Mouse (Mus musculus) heart, embryonic 10.5 days (tissue): ENCODE data around the gene Ccr1. TPM values are rescaled to one million over a fixed set of nuclear protein-coding genes. Genes with fewer than 3 reads are reported as not detected.

ENCODE experiments used
- DNase-seq: peaks from one replicate; pipeline ENCODE4 v3.0.0-alpha.2; 2017; ENCODE audit warnings: low spot score
- H3K27ac ChIP-seq: fragments of 300-500 bp; sonication (generic); 2 replicates; pipeline ENCODE4 v1.5.1; 2016; ENCODE audit warnings: mild to moderate bottlenecking
- H3K27me3 ChIP-seq: fragments of 300-500 bp; sonication (generic); 2 replicates; pipeline ENCODE4 v1.6.1; 2016; ENCODE audit warnings: mild to moderate bottlenecking; ENCODE audit not compliant: poor library complexity, insufficient read depth, severe bottlenecking
- H3K36me3 ChIP-seq: fragments of 300-500 bp; sonication (generic); 2 replicates; pipeline ENCODE4 v1.6.1; 2016; ENCODE audit warnings: mild to moderate bottlenecking, moderate library complexity
- H3K4me1 ChIP-seq: fragments of 300-500 bp; sonication (generic); 2 replicates; pipeline ENCODE4 v1.6.1; 2016; ENCODE audit warnings: mild to moderate bottlenecking
- H3K4me3 ChIP-seq: fragments of 300-500 bp; sonication (generic); 2 replicates; pipeline ENCODE4 v1.5.1; 2016; ENCODE audit warnings: mild to moderate bottlenecking, moderate library complexity
- H3K9me3 ChIP-seq: fragments of 300-500 bp; sonication (generic); 2 replicates; pipeline ENCODE4 v1.6.1; 2016; ENCODE audit warnings: mild to moderate bottlenecking, moderate library complexity
- WGBS: fragments of 180-500 bp; shearing (Covaris S2); methylation state at CpG from one replicate; pipeline ENCODE4 v1.1.7; 2016; 5-methylcytosine and 5-hydroxymethylcytosine counted together
- polyA plus RNA-seq: library from polyadenylated mRNA; unstranded; fragments of >200 nt; fragmentation: Nextera tagmentation; extraction: Ambion mirVana; gene quantifications from 2 replicates; pipeline ENCODE4 v1.2.1, GENCODE M21; 2016

Gene Ccr1
- 0.07 and 0.35 TPM in 2 replicates for polyA plus RNA-seq

DNA sequence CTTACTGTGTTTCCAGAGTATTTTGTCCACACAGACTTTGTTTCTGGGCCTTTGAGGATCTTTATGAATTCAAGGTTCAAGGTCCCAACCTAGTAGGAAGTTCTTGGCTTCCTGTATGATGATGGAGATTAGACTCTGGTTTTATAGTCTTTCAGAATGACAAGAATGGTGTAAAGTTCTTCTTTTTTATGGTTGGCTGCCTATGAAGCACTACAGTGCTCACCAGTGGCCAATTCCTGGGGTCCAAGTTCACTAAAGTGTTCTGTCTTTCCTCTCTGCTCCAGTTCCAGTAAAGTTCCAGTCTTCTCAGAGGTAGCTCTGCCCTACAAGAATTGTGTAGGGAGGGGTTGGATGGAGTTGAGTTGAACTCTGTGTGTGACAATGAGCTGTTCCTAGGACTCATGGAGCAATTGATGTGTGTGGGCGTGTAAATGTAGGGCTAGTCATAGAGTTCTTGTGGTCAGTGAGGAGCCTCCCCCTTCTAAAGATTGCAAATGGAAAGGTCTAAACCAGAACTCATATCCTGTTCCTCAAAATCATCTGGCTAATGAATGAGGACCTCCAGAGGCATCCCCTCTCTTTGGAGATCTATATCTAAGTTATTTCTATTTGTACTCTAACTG lies at the start of gene Ccr1:
TSS of gene Ccr1 (minus strand) at position 403 of the 623 bp plus-strand sequence.
- H3K27ac ChIP-seq = no peak within 1 kb of the TSS
- no peak for DNase-seq
- no peaks in the 10 kb centered on the region for H3K27me3 ChIP-seq
- no peaks in the 10 kb centered on the region for H3K9me3 ChIP-seq
- H3K4me3 ChIP-seq = no peak within 1 kb of the TSS
- WGBS = 86% methylated on average over 1 of the region's 1 CpGs
- no peaks in the 10 kb centered on the region for H3K4me1 ChIP-seq
- no peaks in the 10 kb centered on the region for H3K36me3 ChIP-seq

DNA sequence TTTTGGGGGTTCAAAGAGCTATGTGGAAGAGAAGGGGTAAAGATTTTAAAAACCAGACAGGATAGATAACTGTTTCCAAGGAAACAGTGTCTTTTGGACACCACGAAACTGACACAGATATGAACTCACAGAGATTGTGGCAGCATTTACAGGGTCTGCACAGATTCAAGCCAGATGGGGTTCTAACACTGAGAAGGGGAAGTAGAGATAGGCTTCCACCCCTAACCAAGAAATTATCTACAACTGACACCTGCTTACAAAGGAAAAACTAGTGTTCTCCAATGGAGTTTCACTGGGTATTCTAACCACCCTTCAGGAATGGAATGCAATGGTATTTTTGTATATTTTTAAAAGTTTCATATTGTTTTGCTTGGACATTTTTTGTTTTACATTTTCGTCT lies 47.6 kb upstream of the Ccr1 start:
- Histone ChIP-seq H3K36me3 (no peaks in the 10 kb centered on the region), H3K9me3 (no peaks in the 10 kb centered on the region), H3K27ac (no peak overlapping the region), H3K4me3 (no peak overlapping the region), H3K27me3 (no peaks in the 10 kb centered on the region), H3K4me1 (no peaks in the 10 kb centered on the region)
- WGBS = 58% methylated on average over 2 of the region's 2 CpGs
- DNase-seq = no peak

DNA sequence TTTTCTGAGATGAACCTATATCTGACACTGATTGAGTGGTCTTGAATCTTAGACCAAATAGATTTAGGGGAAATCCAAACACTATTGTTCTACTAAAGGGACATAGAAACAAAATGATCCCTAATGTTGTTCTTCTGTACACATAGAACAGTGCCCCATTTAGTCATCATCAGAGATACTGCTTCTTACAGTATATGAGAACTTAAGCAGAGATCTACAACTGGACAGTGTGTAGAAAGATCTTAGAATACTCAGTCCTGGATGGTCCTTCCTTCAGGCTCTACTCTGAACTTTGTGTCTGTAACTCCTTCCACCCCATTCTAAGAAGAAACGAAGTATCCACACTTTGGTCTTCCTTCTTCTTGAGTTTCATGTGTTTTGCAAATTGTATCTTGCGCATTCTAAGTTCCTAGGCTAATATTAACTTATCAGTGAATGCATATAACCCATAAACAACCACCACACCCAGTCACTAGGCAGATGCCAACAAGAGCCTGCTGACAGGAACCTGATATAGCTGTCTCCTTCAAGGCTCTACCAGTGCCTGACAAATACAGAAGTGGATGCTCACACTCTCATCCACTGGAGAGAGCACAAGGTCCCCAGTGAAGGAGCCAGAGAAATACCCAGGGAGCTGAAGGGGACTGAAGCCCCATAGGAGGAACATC lies 46.6 kb upstream of the Ccr1 start:
- no peaks in the 10 kb centered on the region for H3K4me1 ChIP-seq
- no peak overlapping the region for H3K4me3 ChIP-seq
- DNase-seq = no peak
- H3K27ac ChIP-seq = no peak overlapping the region
- no peaks in the 10 kb centered on the region for H3K36me3 ChIP-seq
- no peaks in the 10 kb centered on the region for H3K27me3 ChIP-seq
- 82% methylated on average over 2 of the region's 2 CpGs for WGBS
- no peaks in the 10 kb centered on the region for H3K9me3 ChIP-seq

DNA sequence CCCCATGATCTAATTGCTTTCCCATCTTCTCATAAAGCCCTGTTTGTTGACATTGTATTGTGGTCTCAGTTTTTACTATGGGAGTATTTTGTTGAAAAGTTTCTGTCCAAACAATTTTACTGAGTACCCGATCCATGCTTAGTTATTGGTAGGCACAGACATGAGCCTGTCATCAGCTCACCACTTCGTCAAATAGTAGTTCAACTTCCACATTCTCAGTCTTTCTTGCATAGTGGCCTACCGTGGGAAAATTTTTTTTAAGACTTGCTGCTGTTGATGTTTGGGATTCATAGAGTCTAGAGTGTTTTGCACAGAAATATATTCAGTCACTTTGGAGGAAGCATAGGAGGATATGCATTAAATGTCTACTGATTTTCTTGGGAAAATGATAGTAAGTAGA lies 44.8 kb upstream of the Ccr1 start:
- DNase-seq = no peak
- no peaks in the 10 kb centered on the region for H3K9me3 ChIP-seq
- H3K4me1 ChIP-seq = no peaks in the 10 kb centered on the region
- H3K36me3 ChIP-seq = no peaks in the 10 kb centered on the region
- H3K27me3 ChIP-seq = no peaks in the 10 kb centered on the region
- no peak overlapping the region for H3K4me3 ChIP-seq
- H3K27ac ChIP-seq = no peak overlapping the region
- 85% methylated on average over 3 of the region's 3 CpGs for WGBS

DNA sequence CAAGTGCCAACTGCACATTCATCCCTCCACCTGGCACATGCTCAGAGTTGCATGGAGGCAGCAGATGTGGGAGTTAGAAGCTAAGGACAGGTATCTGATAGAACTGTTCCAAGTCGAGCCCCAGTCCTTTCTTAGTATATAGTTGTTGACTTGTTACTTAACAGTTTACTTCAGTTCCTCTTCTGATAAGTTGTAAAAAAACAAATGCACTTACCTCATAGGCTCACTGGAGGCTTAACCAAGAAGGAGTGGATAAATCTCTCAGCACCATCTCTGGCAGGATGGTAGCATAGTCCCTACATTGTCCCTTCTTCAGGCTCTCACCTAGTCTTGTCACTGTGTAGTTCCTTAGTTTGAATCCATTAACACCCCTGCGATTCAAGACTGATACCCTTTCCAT lies 44.2 kb upstream of the Ccr1 start:
- no peak overlapping the region for H3K27ac ChIP-seq
- H3K9me3 ChIP-seq = no peaks in the 10 kb centered on the region
- WGBS = 59% methylated on average over 2 of the region's 2 CpGs
- DNase-seq = no peak
- no peaks in the 10 kb centered on the region for H3K36me3 ChIP-seq
- no peaks in the 10 kb centered on the region for H3K27me3 ChIP-seq
- H3K4me1 ChIP-seq = no peaks in the 10 kb centered on the region
- no peak overlapping the region for H3K4me3 ChIP-seq

DNA sequence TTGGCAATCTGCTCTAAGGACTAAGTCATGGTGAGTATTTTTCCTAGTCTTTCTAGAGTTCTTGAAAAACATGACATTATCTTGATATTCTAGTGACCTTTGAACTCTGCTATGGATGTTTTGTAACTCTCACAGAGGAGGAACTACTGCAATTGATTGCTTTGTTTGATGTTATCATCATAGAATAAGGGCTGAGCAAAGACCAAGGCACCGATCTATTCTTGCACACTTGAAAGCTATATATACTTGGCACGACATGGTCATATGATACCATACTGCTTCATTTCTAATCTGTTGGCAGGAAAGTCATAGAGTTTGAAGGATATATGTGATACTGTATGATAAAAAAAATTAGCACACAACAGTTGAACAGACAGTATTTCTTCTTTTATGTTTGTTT lies 31.3 kb upstream of the Ccr1 start:
- H3K4me3 ChIP-seq = no peak overlapping the region
- H3K4me1 ChIP-seq = no peaks in the 10 kb centered on the region
- 83% methylated on average over 2 of the region's 2 CpGs for WGBS
- no peak overlapping the region for H3K27ac ChIP-seq
- H3K27me3 ChIP-seq = no peaks in the 10 kb centered on the region
- no peaks in the 10 kb centered on the region for H3K9me3 ChIP-seq
- no peak for DNase-seq
- H3K36me3 ChIP-seq = no peaks in the 10 kb centered on the region

DNA sequence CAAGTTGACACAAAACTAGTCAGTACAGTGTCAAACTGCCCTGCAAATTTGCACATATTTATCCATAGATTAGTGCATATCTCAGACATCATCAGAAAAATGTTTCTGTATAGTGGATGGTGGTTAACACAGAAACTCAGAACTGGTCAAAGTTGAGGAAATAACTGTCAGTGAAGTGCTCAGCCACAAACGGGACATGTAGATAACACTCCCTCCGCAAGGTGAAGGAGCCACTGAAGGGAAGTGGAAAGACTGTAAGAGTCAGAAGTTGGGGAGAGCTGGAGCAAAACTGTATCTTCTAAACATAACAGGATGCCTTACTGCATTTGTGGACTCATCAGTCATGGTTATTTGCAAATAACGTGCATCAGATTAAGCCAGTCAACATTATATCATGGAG lies 29.2 kb upstream of the Ccr1 start:
- no peak overlapping the region for H3K27ac ChIP-seq
- WGBS = 42% methylated on average over 3 of the region's 3 CpGs
- no peak for DNase-seq
- H3K27me3 ChIP-seq = no peaks in the 10 kb centered on the region
- no peak overlapping the region for H3K4me3 ChIP-seq
- H3K4me1 ChIP-seq = no peaks in the 10 kb centered on the region
- H3K9me3 ChIP-seq = no peaks in the 10 kb centered on the region
- H3K36me3 ChIP-seq = no peaks in the 10 kb centered on the region

DNA sequence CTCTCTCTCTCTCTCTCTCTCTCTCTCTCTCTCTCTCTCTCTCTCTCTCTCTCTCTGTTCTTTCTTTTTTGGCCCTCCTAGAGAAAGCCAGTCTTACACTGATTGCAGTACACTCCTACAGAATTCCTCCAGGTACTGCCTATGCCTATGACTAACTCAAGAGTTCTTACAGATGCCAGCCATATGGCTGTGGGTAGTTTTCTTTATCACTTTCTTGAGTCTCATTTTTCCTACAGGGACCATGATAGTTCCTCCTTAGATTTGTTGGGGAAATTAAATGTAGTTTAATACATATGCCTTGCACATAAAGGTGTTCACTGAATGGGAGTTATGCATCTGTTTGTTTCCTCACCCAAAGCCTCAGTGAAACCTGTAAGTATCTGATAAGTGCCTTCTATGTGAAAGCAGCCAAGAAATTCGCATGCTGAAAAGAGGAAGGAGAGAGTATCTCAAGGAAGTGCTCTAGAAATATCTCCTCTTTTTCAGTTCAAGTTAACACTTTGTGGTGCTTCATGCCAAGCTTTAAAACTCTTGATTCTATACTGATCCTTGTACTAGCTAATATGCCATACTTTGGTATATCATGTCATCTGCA lies 22.9 kb upstream of the Ccr1 start:
- no peaks in the 10 kb centered on the region for H3K36me3 ChIP-seq
- H3K4me1 ChIP-seq = no peaks in the 10 kb centered on the region
- no peaks in the 10 kb centered on the region for H3K9me3 ChIP-seq
- DNase-seq = no peak
- H3K4me3 ChIP-seq = no peak overlapping the region
- 28% methylated on average over 1 of the region's 1 CpGs for WGBS
- H3K27ac ChIP-seq = no peak overlapping the region
- no peaks in the 10 kb centered on the region for H3K27me3 ChIP-seq

DNA sequence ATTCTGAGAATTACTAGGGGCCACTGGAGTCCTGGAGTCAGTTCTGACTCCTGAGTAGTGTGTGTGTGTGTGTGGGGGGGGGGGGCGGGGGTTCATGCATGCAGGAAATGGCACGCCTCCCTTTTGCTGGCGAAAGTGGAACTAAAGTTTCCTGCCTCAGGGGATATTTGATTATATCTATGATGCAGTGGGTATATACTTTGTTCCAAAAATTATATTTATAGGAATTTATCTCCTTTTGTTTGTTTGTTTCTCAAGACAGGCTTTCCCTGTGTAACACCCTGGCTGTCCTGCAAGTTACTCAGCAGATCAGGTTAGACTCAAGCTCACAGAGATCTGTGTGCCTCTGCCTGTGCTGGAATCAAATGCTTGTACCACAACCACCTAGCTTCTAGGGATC lies 21.2 kb upstream of the Ccr1 start:
- no peak overlapping the region for H3K4me3 ChIP-seq
- H3K4me1 ChIP-seq = no peaks in the 10 kb centered on the region
- 63% methylated on average over 3 of the region's 3 CpGs for WGBS
- no peaks in the 10 kb centered on the region for H3K36me3 ChIP-seq
- no peak for DNase-seq
- H3K27ac ChIP-seq = no peak overlapping the region
- no peaks in the 10 kb centered on the region for H3K27me3 ChIP-seq
- H3K9me3 ChIP-seq = no peaks in the 10 kb centered on the region

DNA sequence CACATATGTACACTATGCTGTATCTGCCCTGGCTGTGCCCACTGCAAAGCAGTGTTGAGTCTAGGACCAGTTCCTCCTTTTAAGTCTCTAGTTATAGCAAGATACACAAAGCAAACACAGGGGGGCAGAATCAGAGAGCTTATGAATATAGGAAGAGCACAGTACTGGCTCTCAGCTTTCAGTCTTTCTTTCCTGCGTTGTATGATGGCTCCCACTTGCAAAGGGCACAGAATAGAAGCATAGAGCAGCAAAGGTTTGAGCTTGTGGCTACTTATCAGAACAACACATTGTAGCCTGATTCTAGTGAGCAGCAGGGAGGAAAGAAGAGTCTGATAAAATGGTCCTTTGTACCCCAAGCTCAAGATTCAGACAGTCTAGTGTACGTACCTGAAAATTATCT lies 17.7 kb upstream of the Ccr1 start:
- DNase-seq = no peak
- Histone ChIP-seq H3K9me3 (no peaks in the 10 kb centered on the region), H3K4me1 (no peaks in the 10 kb centered on the region), H3K27me3 (no peaks in the 10 kb centered on the region), H3K36me3 (no peaks in the 10 kb centered on the region), H3K27ac (no peak overlapping the region), H3K4me3 (no peak overlapping the region)
- 73% methylated on average over 2 of the region's 2 CpGs for WGBS

DNA sequence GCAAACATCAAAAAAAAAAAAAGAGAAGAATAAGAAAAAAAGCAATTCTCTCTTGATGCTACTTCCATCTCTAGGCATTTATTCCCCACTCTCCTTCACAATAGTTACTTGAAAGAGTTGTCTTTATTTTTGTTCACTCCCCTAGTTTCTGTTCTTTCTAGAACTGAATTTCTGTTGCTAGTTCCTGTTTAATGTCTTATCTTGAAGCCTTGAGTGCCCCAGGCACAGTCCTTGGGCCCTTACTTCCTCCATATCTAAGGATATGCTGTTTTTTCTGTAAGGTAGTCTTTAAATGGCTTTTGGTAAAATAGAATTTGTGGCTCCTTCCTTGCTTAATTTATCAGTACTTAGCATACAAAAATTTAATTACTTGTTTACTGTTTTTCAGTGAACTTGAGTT lies 16.5 kb upstream of the Ccr1 start:
- Histone ChIP-seq H3K9me3 (no peaks in the 10 kb centered on the region), H3K4me1 (no peaks in the 10 kb centered on the region), H3K27ac (no peak overlapping the region), H3K27me3 (no peaks in the 10 kb centered on the region), H3K4me3 (no peak overlapping the region), H3K36me3 (no peaks in the 10 kb centered on the region)
- no peak for DNase-seq

DNA sequence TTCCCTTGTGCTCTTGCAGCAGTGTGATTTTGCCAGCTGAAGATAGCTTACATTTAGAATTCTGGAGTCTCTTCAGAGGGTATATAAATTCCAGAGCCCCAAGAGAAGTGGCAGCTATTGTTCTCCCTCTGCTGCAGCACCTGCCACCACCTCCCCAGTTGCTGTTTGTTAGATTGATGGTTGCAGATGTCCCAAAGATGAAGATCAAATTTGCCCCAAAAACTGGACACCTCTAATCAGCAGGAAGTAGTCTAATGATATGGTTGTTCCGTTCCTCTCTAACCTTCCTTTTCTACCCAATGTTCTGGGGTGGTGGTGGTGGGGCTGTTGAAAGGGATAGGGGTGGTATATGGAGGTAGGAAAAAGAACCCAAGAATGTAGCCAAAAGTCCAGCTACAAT lies 14.2 kb upstream of the Ccr1 start:
- 63% methylated on average over 1 of the region's 1 CpGs for WGBS
- Histone ChIP-seq H3K9me3 (no peaks in the 10 kb centered on the region), H3K4me3 (no peak overlapping the region), H3K4me1 (no peaks in the 10 kb centered on the region), H3K36me3 (no peaks in the 10 kb centered on the region), H3K27ac (no peak overlapping the region), H3K27me3 (no peaks in the 10 kb centered on the region)
- no peak for DNase-seq

DNA sequence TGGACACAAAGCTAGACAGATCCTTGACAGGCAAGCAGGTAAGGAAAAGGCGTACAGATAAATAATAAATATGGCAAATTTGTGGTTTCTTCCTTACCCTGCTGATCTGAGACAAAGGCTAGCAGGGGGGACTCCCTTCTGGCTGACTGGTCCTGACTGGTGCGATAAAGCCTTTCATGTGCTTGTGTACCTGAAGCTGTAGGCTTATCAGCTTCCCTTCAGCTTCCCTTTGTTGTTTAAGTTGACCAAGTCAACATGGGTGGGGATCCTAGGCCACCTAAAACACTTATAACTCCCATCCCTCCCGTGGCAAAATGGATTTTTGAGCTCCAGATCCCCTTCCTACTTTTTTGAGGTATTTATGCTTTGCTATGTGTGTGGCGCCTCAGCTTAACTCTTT lies 13.4 kb upstream of the Ccr1 start:
- Histone ChIP-seq H3K27me3 (no peaks in the 10 kb centered on the region), H3K4me3 (no peak overlapping the region), H3K27ac (no peak overlapping the region), H3K36me3 (no peaks in the 10 kb centered on the region), H3K9me3 (no peaks in the 10 kb centered on the region), H3K4me1 (no peaks in the 10 kb centered on the region)
- peak; percentile 75 for DNase-seq
- 69% methylated on average over 4 of the region's 4 CpGs for WGBS
